Mouse (Mus musculus) gastrocnemius, adult 2 months (tissue): ENCODE results near the gene Rpl41. TPM values are rescaled to one million over a fixed set of nuclear protein-coding genes. Genes with fewer than 3 reads are reported as not detected.

Source experiments
- DNase-seq: peaks from one replicate; pipeline ENCODE4 v3.0.0; 2022
- H3K27ac ChIP-seq: fragments of 200-600 bp; 2 replicates; pipeline ENCODE4 v1.8.1; 2022; ENCODE audit warnings: mild to moderate bottlenecking
- H3K4me3 ChIP-seq: fragments of 200-600 bp; 2 replicates; pipeline ENCODE4 v1.8.1; 2022; ENCODE audit warnings: mild to moderate bottlenecking, moderate library complexity
- CTCF ChIP-seq: fragments of 200-600 bp; IDR thresholded peaks from 2 replicates; pipeline ENCODE4 v1.8.1; 2022; ENCODE audit warnings: antibody characterized with exemption, mild to moderate bottlenecking, moderate library complexity
- intact Hi-C: fragments of 180-260 bp; cut with DNase I; formaldehyde crosslinking; loops from one replicate; pipeline ENCODE4 v1.15.1; 2025
- long read RNA-seq, 2 experiments: library from polyadenylated mRNA; stranded (forward); transcript quantifications; one replicate each; pipeline ENCODE4 v2.0.0; 2021
- total RNA-seq, 2 experiments: library from RNA; stranded (reverse); gene quantifications; 2 replicates each; pipeline ENCODE4 v1.2.3; 2021

Gene Rpl41
- 1,000 to 10,000 TPM in 1 of 2 experiments, 100 to 1,000 TPM in 1; 932 to 1,025 TPM for total RNA-seq
- long read RNA-seq, experiment 1, transcript Rpl41-203 (4 exons, 437 nt) = minor isoform, 20 of 586 reads
- long read RNA-seq, experiment 1, transcript Rpl41-206 (3 exons, 544 nt) = minor isoform, 19 of 586 reads
- long read RNA-seq, experiment 1, transcript Rpl41-201 (4 exons, 582 nt) = major isoform, 540 of 586 reads
- long read RNA-seq, experiment 1, partial matches to known transcripts = 6 of 586 reads
- long read RNA-seq, experiment 1, other reads (novel, unspliced or antisense) = 1 of 586 reads
- long read RNA-seq, experiment 2, transcript Rpl41-201 (4 exons, 582 nt) = major isoform, 671 of 729 reads
- long read RNA-seq, experiment 2, transcript Rpl41-203 (4 exons, 437 nt) = minor isoform, 23 of 729 reads
- long read RNA-seq, experiment 2, transcript Rpl41-206 (3 exons, 544 nt) = minor isoform, 27 of 729 reads
- long read RNA-seq, experiment 2, partial matches to known transcripts = 7 of 729 reads
- long read RNA-seq, experiment 2, other reads (novel, unspliced or antisense) = 0 of 729 reads

GRCm38 (mm10) chr10:128548947-128549681 is at the start of gene Rpl41:
TSS of gene Rpl41 (minus strand) at chr10:128549305.
- peak; percentile 95 for DNase-seq
- intact Hi-C loops = loop anchor here (10.0 kb wide), 1 partner anchor 174 kb away; the partner anchor contains the start of gene Ankrd52
- Histone ChIP-seq H3K27ac (peak within 1 kb of the TSS; percentile 97), H3K4me3 (peak within 1 kb of the TSS; percentile 81)
- TF ChIP-seq CTCF = no peak

DNA sequence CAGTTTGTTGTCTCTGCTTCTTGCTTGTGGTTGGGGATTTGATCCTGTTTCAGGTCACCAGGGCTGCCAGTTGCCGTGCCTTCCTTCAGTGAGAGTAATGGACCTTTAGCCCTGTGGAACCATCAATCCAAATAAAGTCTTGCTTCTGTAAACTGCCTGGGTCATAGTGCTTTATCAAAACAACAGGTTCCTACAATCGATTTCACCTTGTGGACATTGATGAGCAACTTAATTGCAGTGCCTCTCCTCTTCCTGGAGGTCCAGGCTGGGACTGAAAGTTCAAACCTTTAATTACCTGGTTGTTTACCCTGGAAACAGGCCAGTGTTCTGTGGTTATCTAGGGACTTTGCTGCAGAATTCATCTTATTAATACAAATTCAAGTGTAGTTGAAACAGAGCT is 49.4 kb upstream of the Rpl41 start:
- Histone ChIP-seq H3K27ac (no peak overlapping the region), H3K4me3 (no peak overlapping the region)
- DNase-seq = no peak
- no peak for TF ChIP-seq CTCF
- intact Hi-C loops = no loop called here

DNA sequence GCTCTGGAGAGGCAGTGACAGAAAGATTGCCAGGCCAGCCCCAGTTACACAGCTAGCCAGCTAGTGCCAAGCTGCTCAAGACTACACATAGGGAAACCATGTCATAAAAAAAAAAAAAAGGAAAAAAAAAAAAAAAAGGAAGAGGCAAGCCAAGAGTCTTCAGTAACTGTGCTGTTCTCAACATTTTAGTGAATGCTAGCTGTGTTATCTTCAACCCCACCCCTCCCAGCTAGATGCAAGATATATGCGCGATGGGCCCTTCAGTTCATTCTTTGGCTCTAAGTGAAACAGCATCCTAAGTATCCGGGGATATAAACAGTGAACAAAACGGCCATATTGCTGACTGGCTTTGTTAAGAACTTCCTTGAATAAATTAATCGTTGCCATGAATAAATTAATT is 43.7 kb upstream of the Rpl41 start:
- no peak for DNase-seq
- Histone ChIP-seq H3K27ac (no peak overlapping the region), H3K4me3 (no peak overlapping the region)
- intact Hi-C loops = no loop called here
- no peak for TF ChIP-seq CTCF

DNA sequence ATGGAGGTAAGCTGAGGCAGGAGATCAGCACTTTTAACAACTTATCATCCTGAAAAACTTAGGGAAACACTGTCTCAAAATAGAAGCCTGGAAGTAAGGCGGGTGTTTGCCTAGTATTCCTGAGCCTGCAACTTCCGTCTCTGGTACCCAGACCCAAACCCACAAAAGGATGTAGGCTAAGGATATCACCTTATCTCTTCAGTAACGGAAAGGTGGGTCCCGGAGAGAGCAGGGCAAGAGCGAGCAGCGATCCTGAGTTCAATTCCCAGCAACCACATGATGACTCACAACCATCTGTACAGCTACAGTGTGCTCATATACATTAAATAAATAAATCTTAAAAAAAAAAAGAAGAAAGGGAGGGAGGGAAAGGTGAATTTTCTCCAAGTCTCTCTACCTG is 42.3 kb upstream of the Rpl41 start:
- Histone ChIP-seq H3K4me3 (no peak overlapping the region), H3K27ac (no peak overlapping the region)
- no peak for TF ChIP-seq CTCF
- no peak for DNase-seq
- intact Hi-C loops = no loop called here

DNA sequence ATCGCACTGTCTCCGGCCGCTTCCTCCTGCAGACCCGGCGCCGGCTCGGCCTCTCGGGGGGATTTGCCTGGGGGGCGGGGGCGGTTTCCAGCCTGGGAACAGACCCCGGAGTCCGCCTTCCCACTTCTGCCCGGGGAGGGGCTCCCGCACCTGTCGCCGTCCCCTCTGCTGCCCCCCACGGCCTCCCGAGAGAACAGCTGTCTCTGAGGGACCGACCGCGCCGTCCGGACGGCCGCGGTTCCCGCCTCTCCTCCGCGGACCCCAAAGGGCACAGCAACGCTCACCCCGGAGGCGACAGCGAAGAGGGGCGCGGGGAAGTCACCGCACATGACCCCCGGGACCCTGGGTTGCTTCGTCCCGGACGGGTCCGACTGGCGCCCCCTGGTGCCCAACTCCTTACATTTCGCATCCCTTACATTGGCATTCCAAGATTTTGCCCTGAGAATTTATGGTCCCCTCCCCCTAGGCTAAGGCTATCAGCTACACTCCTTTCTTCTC is 41.1 kb upstream of the Rpl41 start:
- peak; percentile 77 for TF ChIP-seq CTCF
- Histone ChIP-seq H3K4me3 (peak overlapping the region; percentile 83), H3K27ac (peak overlapping the region; percentile 67)
- intact Hi-C loops = no loop called here
- DNase-seq = peak; percentile 65

GRCm38 (mm10) chr10:128589464-128590192 is 40.5 kb upstream of the Rpl41 start, which contains the start of gene Erbb3:
TSS of gene Erbb3 (minus strand) at chr10:128589652.
- H3K27ac ChIP-seq = peak within 1 kb of the TSS; percentile 67
- H3K4me3 ChIP-seq = peak within 1 kb of the TSS; percentile 83
- intact Hi-C loops = no loop called here
- peak; percentile 69 for DNase-seq
- no peak for TF ChIP-seq CTCF

DNA sequence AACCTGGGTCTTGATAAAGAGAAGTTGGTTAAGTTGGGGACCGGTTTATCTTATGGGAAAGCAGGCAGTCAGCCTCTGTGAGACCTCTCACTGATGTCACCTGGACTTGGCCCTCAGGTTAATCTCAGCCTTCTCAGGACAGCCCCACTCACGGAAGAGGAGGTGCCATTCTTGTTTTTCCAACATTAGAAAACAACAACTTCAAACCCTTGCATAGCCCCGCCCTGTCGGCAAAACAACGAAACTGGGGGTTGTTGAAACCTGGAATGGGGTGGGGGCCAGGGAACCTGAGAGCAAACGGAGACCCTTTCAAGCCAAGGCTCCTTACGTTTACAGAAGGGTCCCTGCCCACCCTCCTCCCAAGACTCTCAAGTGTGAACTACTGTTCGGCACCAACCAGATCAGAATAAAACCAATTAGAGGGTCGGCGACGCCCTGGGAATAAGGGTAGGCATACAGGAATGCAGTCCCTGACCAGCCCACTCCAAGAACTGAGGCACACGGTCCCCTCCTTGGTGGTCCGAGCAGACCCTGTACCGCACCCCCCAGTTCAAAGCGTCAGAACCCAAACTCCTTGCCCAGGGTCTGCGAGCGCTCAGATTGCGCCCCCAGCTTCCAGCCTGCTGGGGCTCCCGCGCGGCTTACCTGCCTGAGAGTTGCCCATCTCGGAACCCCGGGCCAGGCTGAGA is 39.8 kb upstream of the Rpl41 start:
- no peak for DNase-seq
- Histone ChIP-seq H3K27ac (peak overlapping the region; percentile 67), H3K4me3 (peak overlapping the region; percentile 83)
- intact Hi-C loops = no loop called here
- no peak for TF ChIP-seq CTCF

- no peak for DNase-seq
- TF ChIP-seq CTCF = no peak
- intact Hi-C loops = no loop called here
- Histone ChIP-seq H3K27ac (no peak overlapping the region), H3K4me3 (peak overlapping the region; percentile 83)
Measured at GRCm38 (mm10) chr10:128588136-128588535, 39.0 kb upstream of the Rpl41 start.

DNA sequence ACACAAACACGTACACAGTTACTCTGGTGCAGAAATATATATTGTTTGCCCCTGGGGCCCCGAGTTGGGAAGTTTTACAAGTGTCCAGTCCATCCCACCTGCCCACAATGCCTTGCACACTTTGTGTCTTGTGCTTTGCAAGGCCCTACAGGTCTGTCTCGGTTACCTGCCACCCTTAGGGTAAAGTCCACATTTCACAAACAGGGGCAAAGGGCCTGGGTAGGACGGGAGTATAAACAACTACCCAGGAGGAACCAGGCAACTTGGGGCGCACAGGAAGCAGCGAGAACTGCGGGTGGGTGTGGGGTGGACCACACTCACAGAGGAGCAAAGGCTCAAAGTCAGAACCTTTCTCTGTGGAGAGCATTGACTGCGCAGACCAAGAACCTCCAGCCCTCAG is 38.6 kb upstream of the Rpl41 start:
- intact Hi-C loops = no loop called here
- no peak for TF ChIP-seq CTCF
- Histone ChIP-seq H3K27ac (peak overlapping the region; percentile 44), H3K4me3 (peak overlapping the region; percentile 26)
- no peak for DNase-seq

DNA sequence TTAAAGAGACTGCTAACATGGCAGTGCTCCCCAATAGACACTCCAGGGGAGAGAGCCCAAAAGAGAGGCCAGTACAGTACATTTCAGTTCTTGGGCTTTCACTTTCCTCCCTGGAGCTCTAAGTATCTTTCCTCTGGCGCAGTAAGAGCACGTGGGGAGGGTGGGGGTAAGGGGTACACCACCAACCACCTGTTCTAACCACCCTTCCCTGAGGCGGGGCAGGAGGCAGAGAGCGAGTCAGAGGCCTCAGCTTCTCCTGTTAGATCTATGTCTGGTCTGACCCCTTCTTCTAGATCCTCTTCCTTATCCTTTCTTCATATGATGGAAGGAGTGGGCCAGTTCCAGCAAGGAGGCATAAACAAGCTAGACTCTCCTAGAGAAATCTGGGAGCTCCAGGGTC is 38.0 kb upstream of the Rpl41 start:
- no peak for TF ChIP-seq CTCF
- no peak for DNase-seq
- intact Hi-C loops = no loop called here
- H3K4me3 ChIP-seq = no peak overlapping the region
- H3K27ac ChIP-seq = peak overlapping the region; percentile 44

- no peak for TF ChIP-seq CTCF
- H3K27ac ChIP-seq = no peak overlapping the region; the same call in 1 of the 2 replicates
- no peak for DNase-seq
- intact Hi-C loops = no loop called here
- no peak overlapping the region for H3K4me3 ChIP-seq
Measured at GRCm38 (mm10) chr10:128586546-128586945, 37.4 kb upstream of the Rpl41 start.

DNA sequence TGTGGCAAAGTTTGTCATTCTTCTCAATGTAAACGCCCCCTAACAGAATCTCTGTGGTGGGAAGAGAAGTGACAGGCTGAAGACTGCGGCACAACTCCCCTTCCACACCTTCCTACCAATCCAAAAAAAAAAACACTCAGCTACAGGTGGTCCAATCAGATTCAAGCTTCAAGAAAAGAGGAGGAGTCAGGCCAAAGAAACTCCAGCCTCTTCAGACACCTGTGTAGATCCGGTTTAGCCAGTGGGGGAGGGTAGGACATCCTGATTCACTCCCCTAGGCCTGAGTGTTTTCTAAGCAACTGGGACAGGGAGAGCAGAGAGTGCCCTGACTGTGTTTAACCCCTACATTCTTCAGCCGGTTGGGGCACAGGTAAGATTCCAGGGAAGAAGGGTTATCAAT is 35.3 kb upstream of the Rpl41 start:
- Histone ChIP-seq H3K27ac (peak overlapping the region; percentile 86), H3K4me3 (no peak overlapping the region)
- intact Hi-C loops = no loop called here
- DNase-seq = no peak
- no peak for TF ChIP-seq CTCF
